Mouse (Mus musculus): ENCODE results near the gene Arfgef3. TPM values are rescaled to one million over a fixed set of nuclear protein-coding genes. Genes with fewer than 3 reads are reported as not detected.

Gene Arfgef3
- total RNA-seq, 1 experiment: 3.6 TPM

DNA sequence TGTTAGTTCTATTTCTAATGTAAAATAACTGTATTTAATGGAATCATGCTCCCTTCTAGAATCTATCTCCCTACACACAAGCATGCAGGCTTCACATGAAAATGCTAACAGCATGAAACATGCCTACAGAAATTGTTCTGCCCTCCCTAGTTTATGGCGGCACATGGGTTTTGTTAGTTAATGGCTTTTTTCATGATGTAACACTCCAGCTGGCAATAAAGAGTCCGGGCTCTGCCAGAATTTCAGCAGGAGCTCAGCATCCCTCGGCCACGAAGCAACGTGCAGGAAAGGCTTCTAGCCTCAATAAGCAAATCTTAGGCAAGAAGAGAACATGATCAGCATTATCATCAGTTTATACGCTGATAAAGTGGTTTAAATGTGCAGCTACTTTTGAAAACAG lies 32.8 kb downstream of the Arfgef3 start:
- in situ Hi-C loops (cut with MboI; ENCODE audit: low sequenced_read_pairs in 2 of 2, unreplicated experiment in 2 of 2): no loop called here
- Histone ChIP-seq H3K36me3 (ENCODE audit: control insufficient read depth, insufficient read depth, low read length, poor library complexity, severe bottlenecking) (no peaks in the 10 kb centered on the region), H3K27ac (ENCODE audit: insufficient read depth, low read depth, low read length, poor library complexity, severe bottlenecking) (no peak overlapping the region), H3K4me1 (ENCODE audit: control insufficient read depth in 2 of 2, insufficient read depth in 2 of 2, low read length in 2 of 2, poor library complexity in 1 of 2) (no peaks in the 10 kb centered on the region), H3K9ac (ENCODE audit: insufficient read depth, low read depth, low read length, poor library complexity, severe bottlenecking) (no peak overlapping the region), H3K4me3 (ENCODE audit: insufficient read depth in 1 of 2, low read depth in 1 of 2, low read length in 2 of 2, poor library complexity in 1 of 2, severe bottlenecking in 1 of 2) (no peak overlapping the region), H3K9me3 (ENCODE audit: control insufficient read depth, insufficient read depth, low read depth, low read length) (no peaks in the 10 kb centered on the region)
- no peak for TF ChIP-seq ZC3H11A (IDR thresholded peaks at IDR 0.05; ENCODE audit: borderline replicate concordance, low read depth, low read length)
- TF ChIP-seq MAFK (IDR thresholded peaks at IDR 0.05; ENCODE audit: insufficient read depth, low read depth, low read length): no peak
- no peak for TF ChIP-seq HCFC1 (IDR thresholded peaks at IDR 0.05; ENCODE audit: borderline replicate concordance, insufficient read depth, low read length)
- no peak for TF ChIP-seq ZNF384 (IDR thresholded peaks at IDR 0.05; ENCODE audit: low read depth, low read length)
- TF ChIP-seq CHD2 (IDR thresholded peaks at IDR 0.05; ENCODE audit: low read depth, low read length): no peak
- DNase-seq (ENCODE audit: low read depth, low spot score): no peak

GRCm38 (mm10) chr10:18709836-18710235 lies 33.9 kb downstream of the Arfgef3 start:
- no peaks in the 10 kb centered on the region for H3K4me1 ChIP-seq (ENCODE audit: control insufficient read depth in 2 of 2, insufficient read depth in 2 of 2, low read length in 2 of 2, poor library complexity in 1 of 2)
- H3K36me3 ChIP-seq (ENCODE audit: control insufficient read depth, insufficient read depth, low read length, poor library complexity, severe bottlenecking): no peaks in the 10 kb centered on the region
- H3K4me3 ChIP-seq (ENCODE audit: insufficient read depth in 1 of 2, low read depth in 1 of 2, low read length in 2 of 2, poor library complexity in 1 of 2, severe bottlenecking in 1 of 2): no peak overlapping the region
- in situ Hi-C loops (cut with MboI; ENCODE audit: low sequenced_read_pairs in 2 of 2, unreplicated experiment in 2 of 2): no loop called here
- DNase-seq (ENCODE audit: low read depth, low spot score): no peak
- no peak overlapping the region for H3K9ac ChIP-seq (ENCODE audit: insufficient read depth, low read depth, low read length, poor library complexity, severe bottlenecking)
- H3K9me3 ChIP-seq (ENCODE audit: control insufficient read depth, insufficient read depth, low read depth, low read length): no peaks in the 10 kb centered on the region
- TF ChIP-seq CHD2 (IDR thresholded peaks at IDR 0.05; ENCODE audit: low read depth, low read length) (no peak), HCFC1 (IDR thresholded peaks at IDR 0.05; ENCODE audit: borderline replicate concordance, insufficient read depth, low read length) (no peak), ZNF384 (IDR thresholded peaks at IDR 0.05; ENCODE audit: low read depth, low read length) (no peak), ZC3H11A (IDR thresholded peaks at IDR 0.05; ENCODE audit: borderline replicate concordance, low read depth, low read length) (no peak), MAFK (IDR thresholded peaks at IDR 0.05; ENCODE audit: insufficient read depth, low read depth, low read length) (no peak)
- no peak overlapping the region for H3K27ac ChIP-seq (ENCODE audit: insufficient read depth, low read depth, low read length, poor library complexity, severe bottlenecking)

DNA sequence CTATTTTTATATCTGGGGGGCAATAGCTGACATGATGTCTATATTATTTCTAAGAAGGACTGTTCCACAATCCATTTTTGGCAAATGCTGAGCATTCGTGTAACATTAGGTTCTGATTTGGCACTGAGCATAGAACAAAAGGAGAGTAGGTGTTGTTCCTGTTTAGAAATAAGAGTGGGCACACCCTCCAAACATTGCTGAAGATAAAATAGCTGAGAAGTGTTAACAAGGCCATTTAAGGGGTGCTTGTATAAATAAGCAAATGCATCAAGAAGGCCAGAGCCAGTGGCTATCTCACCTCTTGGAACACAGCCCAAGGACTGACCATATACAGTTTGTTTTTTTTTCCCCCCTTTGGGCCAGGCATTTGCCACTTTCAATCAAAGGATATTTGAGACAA lies 35.1 kb downstream of the Arfgef3 start:
- H3K4me1 ChIP-seq (ENCODE audit: control insufficient read depth in 2 of 2, insufficient read depth in 2 of 2, low read length in 2 of 2, poor library complexity in 1 of 2): no peaks in the 10 kb centered on the region
- DNase-seq (ENCODE audit: low read depth, low spot score): no peak
- H3K27ac ChIP-seq (ENCODE audit: insufficient read depth, low read depth, low read length, poor library complexity, severe bottlenecking): no peak overlapping the region
- no peak overlapping the region for H3K4me3 ChIP-seq (ENCODE audit: insufficient read depth in 1 of 2, low read depth in 1 of 2, low read length in 2 of 2, poor library complexity in 1 of 2, severe bottlenecking in 1 of 2)
- TF ChIP-seq HCFC1 (IDR thresholded peaks at IDR 0.05; ENCODE audit: borderline replicate concordance, insufficient read depth, low read length) (no peak), ZC3H11A (IDR thresholded peaks at IDR 0.05; ENCODE audit: borderline replicate concordance, low read depth, low read length) (no peak), MAFK (IDR thresholded peaks at IDR 0.05; ENCODE audit: insufficient read depth, low read depth, low read length) (no peak), ZNF384 (IDR thresholded peaks at IDR 0.05; ENCODE audit: low read depth, low read length) (no peak), CHD2 (IDR thresholded peaks at IDR 0.05; ENCODE audit: low read depth, low read length) (no peak)
- H3K36me3 ChIP-seq (ENCODE audit: control insufficient read depth, insufficient read depth, low read length, poor library complexity, severe bottlenecking): no peaks in the 10 kb centered on the region
- in situ Hi-C loops (cut with MboI; ENCODE audit: low sequenced_read_pairs in 2 of 2, unreplicated experiment in 2 of 2): no loop called here
- no peaks in the 10 kb centered on the region for H3K9me3 ChIP-seq (ENCODE audit: control insufficient read depth, insufficient read depth, low read depth, low read length)
- H3K9ac ChIP-seq (ENCODE audit: insufficient read depth, low read depth, low read length, poor library complexity, severe bottlenecking): no peak overlapping the region

GRCm38 (mm10) chr10:18704393-18705120 lies 39.2 kb downstream of the Arfgef3 start:
- DNase-seq (ENCODE audit: low read depth, low spot score): no peak
- in situ Hi-C loops (cut with MboI; ENCODE audit: low sequenced_read_pairs in 2 of 2, unreplicated experiment in 2 of 2): no loop called here
- H3K9ac ChIP-seq (ENCODE audit: insufficient read depth, low read depth, low read length, poor library complexity, severe bottlenecking): no peak overlapping the region
- no peak overlapping the region for H3K4me3 ChIP-seq (ENCODE audit: insufficient read depth in 1 of 2, low read depth in 1 of 2, low read length in 2 of 2, poor library complexity in 1 of 2, severe bottlenecking in 1 of 2)
- H3K27ac ChIP-seq (ENCODE audit: insufficient read depth, low read depth, low read length, poor library complexity, severe bottlenecking): no peak overlapping the region
- H3K36me3 ChIP-seq (ENCODE audit: control insufficient read depth, insufficient read depth, low read length, poor library complexity, severe bottlenecking): no peaks in the 10 kb centered on the region
- H3K4me1 ChIP-seq (ENCODE audit: control insufficient read depth in 2 of 2, insufficient read depth in 2 of 2, low read length in 2 of 2, poor library complexity in 1 of 2): no peaks in the 10 kb centered on the region
- H3K9me3 ChIP-seq (ENCODE audit: control insufficient read depth, insufficient read depth, low read depth, low read length): no peaks in the 10 kb centered on the region
- TF ChIP-seq MAFK (IDR thresholded peaks at IDR 0.05; ENCODE audit: insufficient read depth, low read depth, low read length) (no peak), ZC3H11A (IDR thresholded peaks at IDR 0.05; ENCODE audit: borderline replicate concordance, low read depth, low read length) (no peak), ZNF384 (IDR thresholded peaks at IDR 0.05; ENCODE audit: low read depth, low read length) (no peak), CHD2 (IDR thresholded peaks at IDR 0.05; ENCODE audit: low read depth, low read length) (no peak), HCFC1 (IDR thresholded peaks at IDR 0.05; ENCODE audit: borderline replicate concordance, insufficient read depth, low read length) (no peak)
